Mouse (Mus musculus): ENCODE results near the gene Ap1s2. TPM values are rescaled to one million over a fixed set of nuclear protein-coding genes. Genes with fewer than 3 reads are reported as not detected.
A peak's percentile ranks its signal among the peaks of the same experiment; 100 is the strongest.

Ap1s2 gene
- polyA plus RNA-seq (2012; ENCODE audit: insufficient read depth, low replicate concordance) = 2.6 TPM in 1 of 2 replicates, not detected in the other

DNA sequence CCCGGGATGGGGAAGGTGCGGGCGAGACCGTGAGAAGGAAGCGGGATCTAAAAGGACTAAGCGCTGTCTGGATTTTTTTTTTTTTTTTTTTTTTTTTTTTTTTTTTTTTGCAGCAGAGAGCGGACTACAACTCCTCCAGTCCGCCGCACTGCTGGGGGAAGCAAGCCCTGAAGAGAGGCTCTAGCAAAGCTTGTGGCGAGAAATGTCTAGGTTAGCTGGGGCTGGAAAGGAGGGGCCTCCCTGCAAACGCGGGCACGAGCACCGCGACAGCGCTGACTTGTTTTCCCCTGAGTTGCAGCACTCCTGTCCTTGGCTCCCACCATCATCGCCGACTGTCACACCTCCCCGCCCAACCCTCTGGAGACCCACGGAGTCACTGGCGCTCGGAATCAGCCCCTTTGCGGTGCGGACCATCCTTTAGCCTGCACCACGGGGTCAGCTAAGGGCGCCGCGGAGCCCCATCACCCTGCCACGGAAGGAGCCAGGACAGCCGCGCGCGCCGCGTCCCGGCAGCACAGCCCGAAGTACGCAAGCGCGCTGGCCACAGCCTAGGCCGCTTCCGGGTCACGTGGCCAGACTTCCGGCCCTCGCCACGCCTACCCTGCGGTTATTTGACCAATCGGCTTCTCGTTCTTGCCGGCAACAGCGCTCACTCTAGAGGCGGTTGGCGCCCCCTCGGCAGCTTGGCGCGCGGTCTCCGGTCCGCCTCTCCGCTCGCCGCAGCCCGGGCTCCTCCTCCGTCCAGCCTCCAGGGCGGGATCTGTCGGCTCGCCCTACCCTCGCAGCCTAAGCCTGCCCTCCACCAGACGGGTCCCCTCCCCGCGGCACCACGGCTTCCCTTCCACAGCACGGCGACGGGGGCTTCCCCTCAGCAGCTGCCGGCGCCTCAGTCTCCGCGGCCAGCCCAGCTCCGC lies at the start of gene Ap1s2:
Gene Ap1s2, plus strand, starts transcription at position 681 of the 914 bp plus-strand sequence.
- H3K36me3 ChIP-seq (replicated peaks; ENCODE audit: low read length) = no peaks in the 10 kb centered on the region
- peak; percentile 87 for TF ChIP-seq FLI1 (IDR thresholded peaks at IDR 0.05; ENCODE audit: low read length)
- TF ChIP-seq GATA1 (IDR thresholded peaks at IDR 0.05; ENCODE audit: borderline replicate concordance, low read length) = no peak
- H3K4me1 ChIP-seq = peaks cover 3% of the 10 kb centered on the region; the same call in 1 of the 2 replicates
- peak within 1 kb of the TSS; percentile 95 for H3K4me3 ChIP-seq (replicated peaks)
- H3K9me3 ChIP-seq = peaks cover 8% of the 10 kb centered on the region
- H3K27me3 ChIP-seq (replicated peaks) = peaks cover 10% of the 10 kb centered on the region

DNA sequence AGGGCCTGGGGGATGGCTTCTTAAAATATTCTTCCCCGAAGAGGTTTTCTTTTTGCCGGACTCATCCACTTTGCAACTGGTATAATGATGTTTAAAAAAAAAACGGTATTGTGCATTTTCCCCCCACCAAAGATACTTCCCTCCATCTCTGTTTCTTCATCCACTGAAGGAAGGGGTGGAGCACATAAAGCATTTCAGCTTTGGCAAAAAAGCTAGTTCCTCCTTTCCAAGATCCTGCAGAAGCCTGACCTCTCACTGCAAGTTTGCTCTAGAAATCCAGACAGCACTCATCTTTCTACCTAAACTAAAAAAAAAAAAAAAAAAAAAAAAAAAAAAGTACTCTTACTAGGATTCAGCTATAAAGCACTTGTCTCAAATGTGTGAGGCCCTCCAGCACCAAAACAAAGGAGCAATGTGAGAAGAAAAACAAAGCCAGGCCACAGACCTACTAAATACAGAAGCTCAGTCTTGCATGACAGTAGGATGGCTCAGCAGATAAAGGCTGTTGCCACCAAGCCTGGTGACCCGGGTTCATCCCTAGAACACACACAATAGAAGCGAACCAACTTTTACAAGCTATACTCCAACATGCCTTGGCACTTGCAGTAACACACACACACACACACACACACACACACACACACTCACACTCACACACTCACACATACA lies 41.0 kb upstream of the Ap1s2 start:
- Histone ChIP-seq H3K4me3 (replicated peaks) (no peak overlapping the region), H3K9me3 (0 out of 2 replicates have a peak, but pooled peaks cover 4% of the 10 kb centered on the region), H3K4me1 (no peaks in the 10 kb centered on the region), H3K27me3 (replicated peaks) (no peaks in the 10 kb centered on the region), H3K36me3 (replicated peaks; ENCODE audit: low read length) (no peaks in the 10 kb centered on the region)
- no peak for TF ChIP-seq GATA1 (IDR thresholded peaks at IDR 0.05; ENCODE audit: borderline replicate concordance, low read length)
- no peak for TF ChIP-seq FLI1 (IDR thresholded peaks at IDR 0.05; ENCODE audit: low read length)

DNA sequence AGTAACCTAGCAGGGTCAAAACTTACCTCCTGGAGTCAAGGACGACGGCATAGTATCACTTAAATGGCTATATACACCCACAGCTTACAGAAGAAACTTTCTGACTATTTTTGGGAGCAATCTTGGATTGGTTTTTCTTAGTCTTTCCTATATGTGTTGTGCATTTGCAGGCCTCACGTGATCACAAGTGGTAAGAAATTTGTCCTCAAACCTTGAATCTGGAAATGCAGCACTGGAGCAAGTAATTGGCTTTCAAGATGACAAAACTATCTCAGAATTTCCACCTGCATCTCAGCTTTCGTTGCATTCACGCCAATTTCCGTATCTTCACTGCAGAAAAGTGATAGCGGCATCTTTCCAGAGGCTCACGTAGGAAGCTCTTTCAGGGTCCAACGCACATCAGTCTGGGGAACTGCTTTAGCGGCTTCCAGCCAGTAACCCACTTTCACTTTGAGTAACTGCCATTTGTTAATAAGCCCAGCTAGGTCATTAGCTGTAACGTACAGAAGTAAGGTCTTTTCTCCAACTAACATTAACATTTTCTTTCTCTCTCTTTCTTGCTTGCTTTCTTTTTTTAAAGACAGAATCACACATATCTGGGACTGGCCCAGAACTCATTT lies 40.0 kb upstream of the Ap1s2 start:
- H3K36me3 ChIP-seq (replicated peaks; ENCODE audit: low read length) = no peaks in the 10 kb centered on the region
- 0 out of 2 replicates have a peak, but pooled peaks cover 4% of the 10 kb centered on the region for H3K9me3 ChIP-seq
- TF ChIP-seq FLI1 (IDR thresholded peaks at IDR 0.05; ENCODE audit: low read length) (no peak), GATA1 (IDR thresholded peaks at IDR 0.05; ENCODE audit: borderline replicate concordance, low read length) (no peak)
- H3K27me3 ChIP-seq (replicated peaks) = no peaks in the 10 kb centered on the region
- H3K4me1 ChIP-seq = no peaks in the 10 kb centered on the region
- H3K4me3 ChIP-seq (replicated peaks) = no peak overlapping the region

DNA sequence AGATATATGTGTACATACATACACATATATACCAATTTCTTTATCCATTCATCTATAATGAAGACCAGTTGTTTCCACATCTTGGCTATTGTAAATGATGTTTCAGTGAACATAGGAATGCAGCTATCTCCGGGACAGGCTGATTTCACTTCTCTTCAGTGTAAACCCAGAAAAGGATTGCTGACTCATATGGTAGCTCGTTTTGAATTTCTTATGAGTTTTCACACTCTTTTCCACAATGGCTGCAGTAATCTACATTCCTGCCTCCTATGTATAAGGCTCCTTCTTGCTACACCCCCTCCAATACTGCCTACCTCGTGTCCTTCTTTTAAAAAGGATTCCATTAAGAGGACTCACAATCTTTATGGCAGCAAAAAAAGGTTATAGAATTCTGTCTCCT lies 32.9 kb upstream of the Ap1s2 start:
- no peak overlapping the region for H3K4me3 ChIP-seq (replicated peaks)
- H3K9me3 ChIP-seq = 0 out of 2 replicates have a peak, but pooled peaks cover 4% of the 10 kb centered on the region
- H3K4me1 ChIP-seq = peaks cover 23% of the 10 kb centered on the region
- TF ChIP-seq FLI1 (IDR thresholded peaks at IDR 0.05; ENCODE audit: low read length) (no peak), GATA1 (IDR thresholded peaks at IDR 0.05; ENCODE audit: borderline replicate concordance, low read length) (no peak)
- no peaks in the 10 kb centered on the region for H3K36me3 ChIP-seq (replicated peaks; ENCODE audit: low read length)
- peaks cover 8% of the 10 kb centered on the region for H3K27me3 ChIP-seq (replicated peaks)

DNA sequence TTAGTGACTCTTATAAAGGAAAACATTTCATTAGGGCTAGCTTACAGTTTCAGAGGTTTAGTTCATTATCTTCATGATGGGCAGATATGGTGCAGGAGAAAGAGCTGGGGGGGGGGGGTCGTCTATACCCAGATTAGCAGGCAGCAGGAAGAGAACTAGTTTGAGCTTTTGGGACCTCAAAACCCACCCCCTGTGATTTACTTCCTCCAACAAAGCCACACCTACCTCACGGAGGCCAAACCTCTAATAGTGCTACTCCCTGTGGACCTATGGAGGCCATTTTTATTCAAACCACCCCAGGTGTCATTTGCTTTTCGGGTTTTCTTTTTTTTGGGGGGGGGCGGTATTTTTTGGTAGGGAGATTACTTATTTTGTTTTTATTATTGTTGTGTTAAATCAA lies 32.2 kb upstream of the Ap1s2 start:
- 0 out of 2 replicates have a peak, but pooled peaks cover 4% of the 10 kb centered on the region for H3K9me3 ChIP-seq
- H3K36me3 ChIP-seq (replicated peaks; ENCODE audit: low read length) = no peaks in the 10 kb centered on the region
- TF ChIP-seq GATA1 (IDR thresholded peaks at IDR 0.05; ENCODE audit: borderline replicate concordance, low read length) = no peak
- TF ChIP-seq FLI1 (IDR thresholded peaks at IDR 0.05; ENCODE audit: low read length) = no peak
- peaks cover 8% of the 10 kb centered on the region for H3K27me3 ChIP-seq (replicated peaks)
- H3K4me1 ChIP-seq = peaks cover 23% of the 10 kb centered on the region
- no peak overlapping the region for H3K4me3 ChIP-seq (replicated peaks)

DNA sequence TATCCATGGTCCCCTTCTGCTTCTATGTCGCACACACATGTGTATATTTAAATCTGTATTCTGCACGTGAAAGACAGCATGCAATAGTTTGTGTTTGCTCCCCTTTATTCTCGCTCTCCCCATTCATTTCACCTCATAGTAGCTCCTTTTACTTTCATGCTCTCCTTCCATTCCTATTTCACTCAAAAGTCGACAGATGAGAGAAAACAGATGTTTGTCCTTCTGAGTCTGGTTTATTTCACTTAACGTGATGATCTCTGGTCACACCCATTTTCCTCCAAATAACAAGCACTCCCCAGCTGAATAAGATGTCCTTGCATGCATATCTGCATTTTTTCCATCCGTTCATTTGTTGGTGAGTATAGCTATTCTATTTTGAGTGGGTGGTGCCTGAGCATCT lies 29.8 kb upstream of the Ap1s2 start:
- TF ChIP-seq FLI1 (IDR thresholded peaks at IDR 0.05; ENCODE audit: low read length) (no peak), GATA1 (IDR thresholded peaks at IDR 0.05; ENCODE audit: borderline replicate concordance, low read length) (no peak)
- Histone ChIP-seq H3K4me3 (replicated peaks) (no peak overlapping the region), H3K36me3 (replicated peaks; ENCODE audit: low read length) (no peaks in the 10 kb centered on the region), H3K9me3 (no peaks in the 10 kb centered on the region), H3K27me3 (replicated peaks) (peaks cover 8% of the 10 kb centered on the region), H3K4me1 (peaks cover 23% of the 10 kb centered on the region)

DNA sequence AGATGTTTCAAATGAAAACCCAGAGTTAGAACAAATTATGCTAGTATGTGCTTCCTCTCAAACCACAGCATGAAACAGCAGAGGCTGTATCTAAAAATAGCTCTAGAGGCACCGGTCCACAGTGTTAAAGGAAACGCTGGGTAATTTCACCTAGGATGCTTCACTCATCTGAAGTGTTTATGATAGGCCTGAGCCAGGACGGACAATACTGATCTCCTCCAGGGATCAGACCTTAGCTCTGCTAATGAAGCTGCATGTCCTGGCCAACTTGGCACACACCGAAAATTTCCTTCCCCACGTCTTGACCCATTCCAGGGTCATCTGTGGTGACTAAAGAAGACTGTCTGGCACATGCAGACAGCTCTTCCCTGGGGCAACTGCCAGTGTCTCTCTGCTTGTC lies 29.4 kb upstream of the Ap1s2 start:
- no peaks in the 10 kb centered on the region for H3K36me3 ChIP-seq (replicated peaks; ENCODE audit: low read length)
- H3K4me1 ChIP-seq = peaks cover 23% of the 10 kb centered on the region
- H3K9me3 ChIP-seq = no peaks in the 10 kb centered on the region
- peaks cover 7% of the 10 kb centered on the region for H3K27me3 ChIP-seq (replicated peaks)
- TF ChIP-seq FLI1 (IDR thresholded peaks at IDR 0.05; ENCODE audit: low read length) (no peak), GATA1 (IDR thresholded peaks at IDR 0.05; ENCODE audit: borderline replicate concordance, low read length) (no peak)
- peak overlapping the region; percentile 62 for H3K4me3 ChIP-seq (replicated peaks)

DNA sequence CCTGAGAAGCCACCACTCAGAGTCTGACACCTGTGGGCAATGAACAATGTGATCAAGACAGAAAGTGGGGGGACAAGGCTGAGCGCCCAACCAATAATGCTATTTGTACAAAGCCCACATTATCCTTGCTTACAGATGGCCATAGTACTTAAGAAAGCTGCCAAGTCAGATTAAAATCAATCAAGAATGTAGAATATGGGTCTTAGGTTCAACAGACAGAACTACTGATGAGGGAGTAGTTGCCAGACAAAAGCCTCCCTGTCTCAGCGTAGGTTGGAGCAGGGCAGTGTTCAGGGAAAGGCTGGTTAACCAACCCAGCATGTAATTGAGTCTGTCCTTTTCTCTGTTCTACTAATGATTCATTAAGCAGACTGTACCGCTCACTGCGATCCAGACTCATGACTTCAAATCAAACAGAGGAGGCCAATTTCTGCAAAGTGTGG lies 23.3 kb upstream of the Ap1s2 start:
- H3K36me3 ChIP-seq (replicated peaks; ENCODE audit: low read length) = no peaks in the 10 kb centered on the region
- no peak for TF ChIP-seq FLI1 (IDR thresholded peaks at IDR 0.05; ENCODE audit: low read length)
- TF ChIP-seq GATA1 (IDR thresholded peaks at IDR 0.05; ENCODE audit: borderline replicate concordance, low read length) = no peak
- H3K9me3 ChIP-seq = no peaks in the 10 kb centered on the region
- no peaks in the 10 kb centered on the region for H3K4me1 ChIP-seq
- peaks cover 4% of the 10 kb centered on the region for H3K27me3 ChIP-seq (replicated peaks)
- no peak overlapping the region for H3K4me3 ChIP-seq (replicated peaks)

DNA sequence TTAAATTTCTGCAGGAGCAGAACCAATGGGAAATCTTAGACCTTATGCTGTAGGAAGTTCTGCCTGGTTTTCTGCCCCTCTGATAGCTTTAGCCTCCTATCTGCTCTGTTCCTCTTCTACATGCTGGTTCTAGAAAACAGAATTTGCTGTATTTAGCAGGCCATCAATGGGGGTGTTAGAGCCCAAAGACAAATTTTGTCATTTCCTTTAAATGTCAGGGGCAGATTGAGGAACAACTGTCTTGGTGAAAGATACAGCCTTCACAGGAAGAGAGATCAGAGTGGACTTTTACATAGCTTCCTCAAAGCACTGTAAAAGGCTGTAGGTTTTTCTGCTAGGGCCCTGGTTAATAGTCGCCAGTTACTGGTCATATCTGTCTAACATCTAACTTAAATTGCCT lies 11.5 kb upstream of the Ap1s2 start:
- Histone ChIP-seq H3K9me3 (no peaks in the 10 kb centered on the region), H3K4me3 (replicated peaks) (no peak overlapping the region), H3K27me3 (replicated peaks) (peaks cover 2% of the 10 kb centered on the region), H3K36me3 (replicated peaks; ENCODE audit: low read length) (no peaks in the 10 kb centered on the region), H3K4me1 (peaks cover 8% of the 10 kb centered on the region; the same call in 1 of the 2 replicates)
- TF ChIP-seq GATA1 (IDR thresholded peaks at IDR 0.05; ENCODE audit: borderline replicate concordance, low read length) (no peak), FLI1 (IDR thresholded peaks at IDR 0.05; ENCODE audit: low read length) (no peak)
